ENCODE assay signal across 8 mouse cellular contexts in the genomic region with DNA sequence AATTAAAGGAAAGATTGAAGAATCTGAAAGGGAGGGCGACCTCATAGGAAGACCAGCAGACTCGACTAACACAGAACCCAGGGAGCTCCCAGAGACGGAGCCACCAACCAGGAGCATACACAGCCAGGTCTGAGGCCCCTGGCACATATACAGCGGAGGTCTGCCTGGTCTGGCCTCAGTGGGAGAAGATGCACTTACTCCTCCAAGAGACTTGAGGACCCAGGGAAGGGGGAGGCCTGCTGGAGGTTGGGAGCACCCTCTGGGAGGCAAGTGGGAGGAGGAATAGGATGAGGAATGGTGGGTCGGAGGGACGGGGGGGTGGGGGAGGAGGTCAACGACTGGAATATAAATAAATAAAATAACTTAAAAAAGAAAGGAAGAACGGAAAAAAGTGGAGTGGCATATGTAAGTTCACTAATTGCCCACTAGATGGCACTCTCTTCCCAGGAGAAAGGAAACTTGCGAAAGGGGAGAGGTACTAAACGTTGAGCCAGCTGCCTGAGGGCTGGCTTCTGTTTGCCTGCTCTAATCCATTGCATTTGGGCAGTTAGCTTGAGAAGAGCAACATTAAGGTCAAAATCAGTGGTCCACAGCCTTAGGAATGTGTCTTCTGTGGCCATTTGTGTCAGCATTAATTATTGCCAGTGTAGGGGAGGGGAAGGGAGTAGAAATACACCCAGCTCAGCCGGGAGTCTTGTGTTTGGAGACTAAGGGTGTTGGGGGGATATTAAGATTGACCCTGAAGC. TPM values are rescaled to one million over a fixed set of nuclear protein-coding genes. Genes with fewer than 3 reads are reported as not detected.
DNase-seq lines count a peak whose midpoint lies in the region; ATAC-seq and TF ChIP-seq lines count a peak whose summit lies in the region.

No protein-coding gene starts in this region.

- H3ac ChIP-seq in C2C12 (ENCODE audit: control insufficient read depth, insufficient read length, low read depth): peak overlapping the region; percentile 43

- DNase-seq in Muller cell, postnatal 12 days (ENCODE audit: inconsistent ontology term): peak; percentile 67
- peak; percentile 65 for DNase-seq in embryo, embryonic 9.5 days (ENCODE audit: extremely low spot score)
- peak; percentile 43 for DNase-seq in heart, postnatal 4 days
- DNase-seq in layer of hippocampus, postnatal 10 days (ENCODE audit: low spot score in 2 of 2): peak; percentile 32 to 47

- no peak overlapping the region for H3K27ac ChIP-seq in stomach, embryonic 15.5 days

- H3K27me3 ChIP-seq in C2C12 (ENCODE audit: control insufficient read depth, insufficient read depth, insufficient read length): no peaks in the 10 kb centered on the region
- peaks cover 5% of the 10 kb centered on the region for H3K27me3 ChIP-seq in megakaryocyte, embryonic 14.5 days (replicated peaks)
- no peaks in the 10 kb centered on the region for H3K27me3 ChIP-seq in stomach, embryonic 15.5 days (replicated peaks)

- H3K9ac ChIP-seq in stomach, embryonic 15.5 days: no peak overlapping the region; the same call in 1 of the 2 replicates

- peak overlapping the region; percentile 25 for H3K4me3 ChIP-seq in C2C12 (ENCODE audit: insufficient read depth, poor library complexity, severe bottlenecking)
- peak overlapping the region; percentile 91 for H3K4me3 ChIP-seq in megakaryocyte, embryonic 14.5 days (replicated peaks)
- peak overlapping the region; percentile 26; the same call in 1 of the 2 replicates for H3K4me3 ChIP-seq in stomach, embryonic 15.5 days (replicated peaks)

- ATAC-seq in stomach, embryonic 15.5 days (ENCODE audit: insufficient read depth, low FRiP score, low read depth): peak; percentile 53; the same call in 1 of the 2 replicates
- ATAC-seq in activated CD4-positive, CD25-positive, alpha-beta regulatory T cell, adult 4 months: no peak

- H3K9me3 ChIP-seq in megakaryocyte, embryonic 14.5 days: no peaks in the 10 kb centered on the region
- H3K9me3 ChIP-seq in stomach, embryonic 15.5 days: no peaks in the 10 kb centered on the region

- H3K4me1 ChIP-seq in megakaryocyte, embryonic 14.5 days: peaks cover 60% of the 10 kb centered on the region
- peaks cover 11% of the 10 kb centered on the region for H3K4me1 ChIP-seq in stomach, embryonic 15.5 days

- no peaks in the 10 kb centered on the region for H3K36me3 ChIP-seq in C2C12 (ENCODE audit: control insufficient read depth, insufficient read depth)
- no peaks in the 10 kb centered on the region for H3K36me3 ChIP-seq in megakaryocyte, embryonic 14.5 days (replicated peaks; ENCODE audit: low read length)
- H3K36me3 ChIP-seq in stomach, embryonic 15.5 days: no peaks in the 10 kb centered on the region

- WGBS in stomach, embryonic 15.5 days: 21% methylated on average over 11 of the region's 11 CpGs

- H3K4me2 ChIP-seq in stomach, embryonic 15.5 days: peak overlapping the region; percentile 48

- H3K79me2 ChIP-seq in C2C12 (ENCODE audit: control insufficient read depth, insufficient read depth): no peaks in the 10 kb centered on the region

- TF ChIP-seq CTCF in C2C12 (IDR thresholded peaks at IDR 0.05; ENCODE audit: control insufficient read depth, insufficient read depth, insufficient read length): peak; percentile 11

- H3K79me3 ChIP-seq in C2C12 (ENCODE audit: low read depth): no peaks in the 10 kb centered on the region

TF ChIP-seq in C2C12, 6 proteins besides CTCF, POLR2A, EP300 and RAD21:
- TF ChIP-seq FOSL1 (IDR thresholded peaks at IDR 0.05; ENCODE audit: insufficient read depth, low read length, poor library complexity, severe bottlenecking) (no peak), MYOG (IDR thresholded peaks at IDR 0.05; ENCODE audit: control insufficient read depth, extremely low read depth, insufficient read length) (no peak), MYOD1 (IDR thresholded peaks at IDR 0.05; ENCODE audit: control insufficient read depth, insufficient read length, low read depth) (no peak), CEBPB (IDR thresholded peaks at IDR 0.05; ENCODE audit: low read depth) (no peak), MAX (IDR thresholded peaks at IDR 0.05) (no peak), USF1 (IDR thresholded peaks at IDR 0.05; ENCODE audit: low read depth) (no peak)

RNA-seq across cellular contexts. Expression of gene Fam180a, which starts 55.0 kb away (rescaled TPM):
- polyA plus RNA-seq in C2C12 (2012; fragmentation: generic; extraction: Trizol): 0.13 TPM
- total RNA-seq in heart, postnatal 4 days (2021): under 1 TPM; 0.43 TPM
- 1 to 10 TPM; 1.8 to 2.1 TPM for total RNA-seq in layer of hippocampus, postnatal 10 days (2021)
- not detected in 2 replicates for polyA plus RNA-seq in megakaryocyte, embryonic 14.5 days (2012; ENCODE audit: insufficient read depth, low replicate concordance)
- 1.3 and 2.4 TPM in 2 replicates for polyA plus RNA-seq in stomach, embryonic 15.5 days (2015; fragmentation: Nextera tagmentation; extraction: Ambion mirVana)
- not detected for polyA plus RNA-seq in activated CD4-positive, CD25-positive, alpha-beta regulatory T cell, adult 4 months (2017; shearing (Covaris generic))

Comparison
In these comparisons a context has a peak if more than half of its experiments do, and no peak if none do; other contexts are left out.
1. H3K4me3 ChIP-seq: peak in every context shown above with its lines; median percentile 91 in megakaryocyte, embryonic 14.5 days; 26 in stomach, embryonic 15.5 days; 25 in C2C12.